Mouse (Mus musculus) heart, embryonic 11.5 days (tissue): ENCODE results near the gene C2cd3. TPM values are rescaled to one million over a fixed set of nuclear protein-coding genes. Genes with fewer than 3 reads are reported as not detected.
A peak's percentile ranks its signal among the peaks of the same experiment; 100 is the strongest.

ENCODE experiments used
- ATAC-seq: fragments of 200-750 bp; cut with Nextera tagmentation; replicated peaks from 2 replicates; pipeline ENCODE4 v1.8.0; 2017; ENCODE audit warnings: moderate library complexity; ENCODE audit not compliant: insufficient number of reproducible peaks, low FRiP score, low TSS enrichment
- H3K27ac ChIP-seq: fragments of 300-500 bp; sonication (generic); 2 replicates; pipeline ENCODE4 v1.5.1; 2014; ENCODE audit warnings: mild to moderate bottlenecking, low read depth, low read length
- H3K27me3 ChIP-seq: fragments of 300-500 bp; sonication (generic); 2 replicates; pipeline ENCODE4 v1.6.1; 2014; ENCODE audit warnings: mild to moderate bottlenecking, low read length, mixed read lengths; ENCODE audit not compliant: control insufficient read depth, insufficient read depth
- H3K36me3 ChIP-seq: fragments of 300-500 bp; sonication (generic); 2 replicates; pipeline ENCODE4 v1.6.1; 2014; ENCODE audit warnings: mild to moderate bottlenecking, low read length, moderate library complexity, mixed read lengths; ENCODE audit not compliant: control insufficient read depth, insufficient read depth
- H3K4me1 ChIP-seq: fragments of 300-500 bp; sonication (generic); 2 replicates; pipeline ENCODE4 v1.6.1; 2014; ENCODE audit warnings: low read length; ENCODE audit not compliant: control insufficient read depth, insufficient read depth
- H3K4me2 ChIP-seq: fragments of 300-500 bp; sonication (generic); 2 replicates; pipeline ENCODE4 v1.6.1; 2014; ENCODE audit warnings: mild to moderate bottlenecking, moderate library complexity
- H3K4me3 ChIP-seq: fragments of 300-500 bp; sonication (generic); 2 replicates; pipeline ENCODE4 v1.5.1; 2014; ENCODE audit warnings: low read depth, low read length
- H3K9ac ChIP-seq: fragments of 300-500 bp; sonication (generic); 2 replicates; pipeline ENCODE4 v1.6.1; 2014; ENCODE audit warnings: mild to moderate bottlenecking, low read depth, low read length, moderate library complexity
- H3K9me3 ChIP-seq: fragments of 300-500 bp; sonication (generic); replicated peaks from 2 replicates; pipeline ENCODE4 v1.6.1; 2016; ENCODE audit warnings: low read length; ENCODE audit not compliant: control insufficient read depth
- WGBS: fragments of 180-500 bp; shearing (Covaris S2); extraction: QIAGEN DNeasy Blood & Tissue Kit; methylation state at CpG from one replicate; pipeline ENCODE4 v1.1.7; 2014; ENCODE audit not compliant: insufficient replicate concordance; 5-methylcytosine and 5-hydroxymethylcytosine counted together
- polyA plus RNA-seq: library from polyadenylated mRNA; unstranded; fragments of >200 nt; fragmentation: Nextera tagmentation; extraction: Ambion mirVana; gene quantifications from 2 replicates; pipeline ENCODE4 v1.2.1, GENCODE M21; 2014

The C2cd3 gene
- 20.4 and 22.7 TPM in 2 replicates for polyA plus RNA-seq

GRCm38 (mm10) chr7:100371495-100372451, at the start of gene C2cd3, which contains the start of gene Ppme1:
Gene C2cd3 (plus strand): TSS chr7:100372233.
Gene Ppme1 (minus strand): TSS chr7:100372307.
- peak within 1 kb of the TSS; percentile 87 for H3K9ac ChIP-seq
- peak within 1 kb of the TSS; percentile 90 for H3K4me2 ChIP-seq
- peak within 1 kb of the TSS; percentile 92 for H3K27ac ChIP-seq
- H3K9me3 ChIP-seq, result no peaks in the 10 kb centered on the region
- under 1% methylated on average over 54 of the region's 54 CpGs for WGBS
- peak; percentile 93 for ATAC-seq
- H3K4me3 ChIP-seq, result peak within 1 kb of the TSS; percentile 83
- no peaks in the 10 kb centered on the region for H3K36me3 ChIP-seq
- H3K4me1 ChIP-seq, result peaks cover 10% of the 10 kb centered on the region; the same call in 1 of the 2 replicates
- no peaks in the 10 kb centered on the region for H3K27me3 ChIP-seq

GRCm38 (mm10) chr7:100323721-100324120, 48.3 kb upstream of the C2cd3 start:
- Histone ChIP-seq H3K4me3 (no peak overlapping the region), H3K4me2 (no peak overlapping the region), H3K27me3 (no peaks in the 10 kb centered on the region), H3K4me1 (no peaks in the 10 kb centered on the region), H3K27ac (no peak overlapping the region), H3K36me3 (0 out of 2 replicates have a peak, but pooled peaks cover 3% of the 10 kb centered on the region), H3K9me3 (no peaks in the 10 kb centered on the region), H3K9ac (no peak overlapping the region)
- WGBS, result 69% methylated on average over 3 of the region's 3 CpGs
- ATAC-seq, result no peak

GRCm38 (mm10) chr7:100325482-100325881, 46.6 kb upstream of the C2cd3 start:
- Histone ChIP-seq H3K4me1 (no peaks in the 10 kb centered on the region), H3K36me3 (peaks cover 7% of the 10 kb centered on the region; the same call in 1 of the 2 replicates), H3K4me3 (no peak overlapping the region), H3K9ac (no peak overlapping the region), H3K27me3 (no peaks in the 10 kb centered on the region), H3K4me2 (no peak overlapping the region), H3K27ac (no peak overlapping the region), H3K9me3 (no peaks in the 10 kb centered on the region)
- 71% methylated on average over 6 of the region's 6 CpGs for WGBS
- no peak for ATAC-seq

- no peaks in the 10 kb centered on the region for H3K27me3 ChIP-seq
- H3K27ac ChIP-seq, result no peak overlapping the region
- WGBS, result 80% methylated on average over 7 of the region's 7 CpGs
- peaks cover 10% of the 10 kb centered on the region for H3K36me3 ChIP-seq
- no peak overlapping the region for H3K4me3 ChIP-seq
- no peaks in the 10 kb centered on the region for H3K4me1 ChIP-seq
- no peak for ATAC-seq
- H3K9me3 ChIP-seq, result no peaks in the 10 kb centered on the region
- no peak overlapping the region for H3K4me2 ChIP-seq
- H3K9ac ChIP-seq, result no peak overlapping the region
Observed at GRCm38 (mm10) chr7:100327514-100327913, 44.5 kb upstream of the C2cd3 start.

- 87% methylated on average over 4 of the region's 4 CpGs for WGBS
- ATAC-seq, result no peak
Observed at GRCm38 (mm10) chr7:100328636-100329035, 43.4 kb upstream of the C2cd3 start.

GRCm38 (mm10) chr7:100331269-100331668, 40.8 kb upstream of the C2cd3 start:
- H3K36me3 ChIP-seq, result peaks cover 18% of the 10 kb centered on the region
- no peak for ATAC-seq
- 86% methylated on average over 3 of the region's 3 CpGs for WGBS

More at GRCm38 (mm10) chr7:100328636-100329035, 43.4 kb upstream of the C2cd3 start:
- no peaks in the 10 kb centered on the region for H3K27me3 ChIP-seq
- H3K27ac ChIP-seq, result no peak overlapping the region
- no peaks in the 10 kb centered on the region for H3K4me1 ChIP-seq
- H3K4me3 ChIP-seq, result no peak overlapping the region
- H3K4me2 ChIP-seq, result no peak overlapping the region
- no peaks in the 10 kb centered on the region for H3K9me3 ChIP-seq
- peaks cover 16% of the 10 kb centered on the region for H3K36me3 ChIP-seq
- no peak overlapping the region for H3K9ac ChIP-seq

GRCm38 (mm10) chr7:100335921-100336320, 36.1 kb upstream of the C2cd3 start:
- Histone ChIP-seq H3K27me3 (no peaks in the 10 kb centered on the region), H3K4me1 (no peaks in the 10 kb centered on the region), H3K4me3 (no peak overlapping the region), H3K9me3 (no peaks in the 10 kb centered on the region), H3K4me2 (no peak overlapping the region), H3K9ac (no peak overlapping the region), H3K36me3 (peaks cover 14% of the 10 kb centered on the region), H3K27ac (no peak overlapping the region)
- 88% methylated on average over 2 of the region's 2 CpGs for WGBS
- ATAC-seq, result no peak

More at GRCm38 (mm10) chr7:100331269-100331668, 40.8 kb upstream of the C2cd3 start:
- H3K4me1 ChIP-seq, result no peaks in the 10 kb centered on the region
- no peaks in the 10 kb centered on the region for H3K27me3 ChIP-seq
- H3K4me2 ChIP-seq, result no peak overlapping the region
- no peaks in the 10 kb centered on the region for H3K9me3 ChIP-seq
- no peak overlapping the region for H3K9ac ChIP-seq
- H3K4me3 ChIP-seq, result no peak overlapping the region
- no peak overlapping the region for H3K27ac ChIP-seq

- Histone ChIP-seq H3K4me3 (no peak overlapping the region), H3K9ac (no peak overlapping the region), H3K9me3 (no peaks in the 10 kb centered on the region), H3K4me1 (no peaks in the 10 kb centered on the region), H3K27ac (0 out of 2 replicates have a peak overlapping the region, but pooled peaks have one; percentile 67), H3K4me2 (no peak overlapping the region), H3K27me3 (no peaks in the 10 kb centered on the region), H3K36me3 (0 out of 2 replicates have a peak, but pooled peaks cover 3% of the 10 kb centered on the region)
- 63% methylated on average over 4 of the region's 4 CpGs for WGBS
- no peak for ATAC-seq
Observed at GRCm38 (mm10) chr7:100354984-100355383, 17.0 kb upstream of the C2cd3 start.
